Mouse (Mus musculus): ENCODE results near the gene Tmem198.

Gene Tmem198

DNA sequence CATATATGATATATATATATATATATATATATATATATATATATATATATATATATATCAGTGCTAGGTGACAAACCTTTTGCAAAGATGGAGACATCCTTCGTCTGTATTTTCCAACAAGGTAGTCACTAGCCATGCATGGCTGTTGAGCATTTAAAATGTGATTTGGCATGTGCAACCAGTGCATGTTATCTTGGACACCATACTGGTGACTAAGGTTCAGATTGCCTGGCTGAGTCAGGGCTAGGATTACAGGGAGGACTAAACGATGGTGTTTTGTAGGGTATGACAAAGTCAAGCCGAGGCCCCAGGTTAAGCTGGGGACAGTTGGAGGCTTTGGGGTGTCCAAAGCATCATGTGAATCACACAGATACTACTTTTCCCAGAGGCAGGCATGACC is 23.9 kb upstream of the Tmem198 start:
- no peak for DNase-seq (ENCODE audit: extremely low spot score, low read depth, low spot score)

DNA sequence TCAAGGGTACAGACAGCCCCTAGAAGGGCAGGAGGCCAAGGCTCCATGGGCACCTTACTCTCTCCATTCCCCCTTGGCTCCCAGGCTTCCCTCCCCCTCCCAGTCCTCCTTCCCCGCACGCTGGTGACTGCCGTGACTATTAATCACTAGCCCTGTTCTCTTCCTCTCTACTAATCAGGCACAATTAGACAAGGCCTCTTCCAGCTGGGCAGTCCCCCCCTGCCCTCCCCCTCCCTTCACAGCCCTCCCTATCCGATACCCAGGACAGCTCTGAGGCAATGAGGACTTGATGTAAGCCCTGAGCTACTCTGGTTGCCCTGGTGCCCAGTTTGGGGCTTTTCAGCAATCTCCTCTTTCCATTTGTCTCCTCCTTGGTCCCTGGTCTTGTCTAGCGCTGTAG is 23.4 kb upstream of the Tmem198 start:
- no peak for DNase-seq (ENCODE audit: extremely low spot score, low read depth, low spot score)

DNA sequence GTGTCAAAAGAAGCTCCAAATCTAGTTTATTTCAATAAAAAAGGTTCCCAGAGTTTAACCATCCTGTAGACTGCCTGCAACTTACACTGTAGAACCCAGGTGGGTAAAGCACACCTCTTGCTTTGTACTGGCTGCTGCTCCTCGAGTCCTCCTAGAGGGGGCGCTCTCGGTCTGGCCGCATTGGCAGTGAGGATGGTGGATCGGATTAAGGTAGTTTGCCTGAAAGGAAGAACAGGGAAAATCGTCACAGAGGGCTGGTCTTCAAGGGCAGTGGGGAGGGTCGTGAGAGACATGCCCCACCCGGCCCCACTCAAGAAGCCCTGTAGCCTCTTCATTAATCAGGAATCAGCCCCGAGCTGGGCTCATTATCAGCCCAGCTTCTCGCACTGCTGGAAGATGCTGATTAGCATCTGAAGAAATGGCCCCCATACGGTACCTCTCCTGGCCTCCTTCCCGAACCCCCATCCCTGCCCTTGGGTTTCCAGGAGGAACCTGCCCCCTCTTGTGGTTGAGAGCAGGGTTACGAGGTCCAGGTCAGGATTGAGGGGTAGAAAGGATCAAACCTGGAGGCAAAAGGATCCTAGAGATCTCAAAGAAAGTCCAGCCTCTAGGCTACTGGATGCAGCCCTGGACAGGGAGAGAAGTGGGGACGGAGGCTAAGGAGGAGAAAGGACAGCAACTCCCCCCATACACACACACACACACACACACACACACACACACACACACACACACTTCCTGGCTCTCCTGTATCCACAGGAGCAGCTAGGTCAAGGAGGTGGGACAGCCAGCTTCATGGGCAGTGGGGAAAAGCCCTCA is 22.4 kb upstream of the Tmem198 start:
- DNase-seq (ENCODE audit: extremely low spot score, low read depth, low spot score) = no peak

DNA sequence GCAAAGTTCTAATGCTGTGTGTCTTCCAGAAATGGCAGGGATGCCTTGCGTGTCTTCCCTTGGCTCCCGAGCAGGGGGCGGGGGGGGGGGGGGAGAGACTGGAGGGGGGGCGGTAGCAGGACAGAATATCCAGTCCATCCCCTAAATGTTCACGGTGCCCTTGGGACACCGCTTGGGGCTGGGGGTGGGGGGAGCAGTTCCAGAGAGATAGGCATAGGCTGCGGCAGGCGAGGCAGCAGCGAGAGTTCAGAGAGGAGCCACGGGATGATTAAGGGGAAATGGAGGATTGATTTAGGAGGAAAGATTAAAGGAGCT is 21.7 kb upstream of the Tmem198 start:
- DNase-seq (ENCODE audit: extremely low spot score, low read depth, low spot score) = no peak

DNA sequence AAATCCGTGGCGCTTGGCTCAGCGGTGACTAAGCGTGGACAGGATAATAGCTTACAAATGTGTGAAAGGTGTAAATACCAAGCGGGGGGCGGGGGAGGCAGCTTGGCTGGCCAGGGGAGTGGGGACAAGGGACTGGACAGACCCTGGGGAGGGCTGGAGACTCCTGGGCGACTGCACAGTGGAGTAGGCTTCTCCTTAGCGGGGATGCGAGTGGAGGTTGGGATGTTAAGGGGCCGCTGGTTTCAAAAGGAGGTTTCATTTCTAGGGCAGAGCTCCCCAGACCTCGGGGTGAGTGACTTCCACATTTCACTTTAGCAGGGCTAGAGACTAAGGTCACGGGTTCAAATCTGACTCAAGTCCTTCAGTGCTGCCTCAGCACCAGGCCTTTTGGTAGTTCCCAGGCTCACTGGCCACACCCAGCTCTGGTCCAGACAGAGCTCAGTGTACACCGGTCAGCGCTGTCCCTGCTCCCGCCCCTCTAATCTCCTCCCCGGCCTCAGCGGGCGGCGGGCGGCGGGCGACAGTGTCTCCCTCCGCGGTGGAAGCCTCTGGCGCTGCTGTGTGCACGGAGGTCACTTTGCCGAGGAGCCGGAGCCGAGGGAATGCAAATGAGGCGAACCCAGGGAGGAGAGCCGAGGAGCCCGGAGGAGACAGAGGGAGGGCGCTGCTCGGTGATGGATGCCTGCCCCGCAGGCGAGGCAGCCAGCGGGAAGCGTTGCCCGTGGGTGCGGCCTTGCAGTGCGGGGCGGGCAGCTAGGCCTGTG is 21.1 kb upstream of the Tmem198 start:
- DNase-seq (ENCODE audit: extremely low spot score, low read depth, low spot score) = no peak

DNA sequence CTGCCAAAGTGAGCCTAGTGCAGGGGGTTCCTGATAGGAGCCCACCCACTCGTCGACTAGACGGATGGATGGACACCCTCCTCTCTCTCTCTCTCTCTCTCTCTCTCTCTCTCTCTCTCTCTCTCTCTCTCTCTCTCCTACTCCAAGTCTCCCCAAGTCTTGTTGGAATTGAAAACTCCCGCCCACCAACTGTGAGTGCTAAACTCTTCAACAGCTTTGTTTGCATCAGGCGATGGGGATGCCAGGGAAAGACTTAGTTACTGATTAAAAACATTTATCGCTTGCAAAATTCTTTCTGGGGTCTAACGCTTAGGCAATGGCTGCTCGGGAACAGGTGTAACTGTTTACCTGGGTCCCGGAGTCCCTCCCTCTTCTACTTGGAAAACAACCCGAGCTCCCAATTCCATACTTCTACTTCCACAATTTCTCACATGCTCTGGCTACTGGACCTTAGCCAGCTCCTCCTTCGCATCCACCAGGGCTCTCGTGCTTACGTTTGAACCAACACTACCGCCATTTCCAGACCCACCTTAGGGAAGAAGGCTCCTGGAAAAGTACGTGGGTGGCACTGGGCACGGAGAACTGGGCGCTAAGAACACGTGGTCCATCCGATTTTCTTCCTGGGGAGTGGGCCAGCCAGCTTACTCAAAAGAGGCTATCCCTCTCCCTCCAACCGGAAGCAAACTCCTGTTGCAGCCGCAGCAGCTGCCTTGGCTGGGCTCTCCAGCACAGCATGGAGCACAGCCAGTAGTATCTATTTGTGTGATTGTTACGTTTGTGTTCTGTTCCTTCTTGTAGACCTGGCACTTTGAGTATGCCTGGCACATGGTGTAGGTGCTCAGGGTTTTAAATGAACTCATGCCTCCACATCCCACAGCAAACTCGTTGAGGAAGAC is 20.3 kb upstream of the Tmem198 start:
- no peak for DNase-seq (ENCODE audit: extremely low spot score, low read depth, low spot score)

DNA sequence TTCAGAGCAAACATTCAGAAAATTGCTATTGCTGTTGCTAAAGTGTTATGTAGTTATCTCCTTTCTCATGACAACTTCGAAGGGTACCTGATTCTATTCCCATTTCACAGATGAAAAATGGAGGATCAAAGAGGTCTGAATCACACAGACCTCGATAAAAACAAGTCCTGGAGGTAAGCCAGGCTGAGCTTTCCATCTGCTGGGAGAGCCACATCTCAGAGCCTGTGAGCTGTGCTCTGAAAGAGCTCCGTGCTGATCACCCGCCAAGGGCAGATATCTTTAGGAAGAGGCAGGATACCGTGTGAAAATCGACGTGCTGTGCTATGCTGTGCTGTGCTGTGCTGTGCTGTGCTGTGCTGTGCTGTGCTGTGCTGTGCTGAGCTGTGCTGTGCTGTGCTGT is 19.0 kb upstream of the Tmem198 start:
- DNase-seq (ENCODE audit: extremely low spot score, low read depth, low spot score) = no peak

DNA sequence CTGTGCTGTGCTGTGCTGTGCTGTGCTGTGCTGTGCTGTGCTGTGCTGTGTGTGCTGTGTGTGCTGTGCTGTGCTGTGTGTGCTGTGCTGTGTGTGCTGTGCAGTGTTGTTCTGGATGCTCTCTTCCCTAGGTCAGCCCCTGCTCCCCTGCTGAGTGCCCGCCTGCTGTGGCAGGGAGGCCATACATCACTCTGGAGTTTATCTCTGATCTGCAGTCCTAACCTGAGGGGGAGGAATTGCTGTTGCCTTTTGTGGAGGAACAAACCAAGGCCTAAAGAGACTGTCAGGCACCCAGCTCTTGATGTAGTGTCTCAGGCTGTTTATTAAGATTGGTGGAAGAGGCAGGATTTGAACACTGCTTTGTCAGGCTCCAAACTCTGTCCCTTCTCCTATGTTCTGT is 16.7 kb upstream of the Tmem198 start:
- DNase-seq (ENCODE audit: extremely low spot score, low read depth, low spot score) = no peak

DNA sequence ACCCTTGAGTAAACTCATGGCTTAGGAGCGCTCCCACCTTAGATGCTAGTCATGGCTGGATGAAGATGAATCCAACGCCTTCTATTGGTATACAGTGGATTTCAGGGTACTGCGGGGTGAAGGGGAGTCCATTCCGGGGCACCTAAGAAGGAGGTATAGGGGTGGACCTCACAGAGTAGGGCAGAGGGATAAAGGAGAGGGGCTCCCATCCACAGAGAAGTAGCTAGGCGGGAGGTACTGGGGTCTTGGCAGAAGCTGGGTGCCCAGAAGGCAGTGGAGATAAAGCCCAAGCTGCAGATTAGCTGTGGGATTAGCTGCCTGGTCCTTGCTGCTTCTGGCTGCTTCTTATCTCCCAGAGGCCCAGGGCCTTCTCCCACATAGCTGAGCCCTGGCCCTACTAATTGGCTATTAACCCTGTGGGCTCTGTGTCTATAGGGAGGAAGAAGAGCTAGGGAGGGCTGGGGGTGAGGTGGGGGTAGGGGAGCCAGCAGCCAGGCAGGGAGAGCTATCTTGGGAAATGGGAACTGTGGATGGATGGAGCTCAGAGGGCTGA is 15.6 kb upstream of the Tmem198 start:
- DNase-seq (ENCODE audit: extremely low spot score, low read depth, low spot score) = no peak

DNA sequence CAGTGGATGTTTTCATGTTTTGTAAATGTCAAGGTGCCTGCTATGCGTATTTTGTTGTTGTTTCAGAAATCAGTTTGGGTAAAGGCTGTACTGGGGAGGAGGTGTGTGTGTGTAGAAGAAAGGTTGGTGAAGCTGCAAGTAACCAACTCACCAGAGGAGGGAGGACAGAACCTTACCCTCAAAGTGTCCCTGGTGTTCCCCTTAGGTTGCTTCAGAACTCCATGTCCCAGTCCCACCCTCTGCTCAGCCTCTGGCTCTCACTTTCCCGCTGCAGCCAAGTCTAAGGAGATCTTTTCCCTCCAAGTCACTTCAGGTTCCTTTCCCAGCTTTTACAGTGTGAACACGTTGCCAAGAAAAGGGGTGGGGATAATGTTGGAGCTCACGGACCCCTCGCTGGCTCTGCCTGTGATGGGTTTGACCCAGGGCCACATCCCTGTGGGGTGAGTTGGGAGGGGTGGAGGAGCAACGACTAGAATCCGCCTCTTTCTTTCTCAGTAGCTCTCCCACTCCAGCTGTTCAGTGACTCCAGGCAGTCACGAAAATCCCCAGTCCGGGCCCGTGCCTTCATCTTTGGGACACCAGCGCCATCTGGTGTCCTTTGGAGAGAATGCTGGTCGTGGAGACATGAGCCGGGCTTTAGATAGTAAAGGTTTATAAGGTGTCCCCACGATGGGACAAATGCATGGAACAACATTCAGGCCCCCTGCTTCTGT is 12.0 kb upstream of the Tmem198 start:
- DNase-seq (ENCODE audit: extremely low spot score, low read depth, low spot score) = peak; percentile 87

DNA sequence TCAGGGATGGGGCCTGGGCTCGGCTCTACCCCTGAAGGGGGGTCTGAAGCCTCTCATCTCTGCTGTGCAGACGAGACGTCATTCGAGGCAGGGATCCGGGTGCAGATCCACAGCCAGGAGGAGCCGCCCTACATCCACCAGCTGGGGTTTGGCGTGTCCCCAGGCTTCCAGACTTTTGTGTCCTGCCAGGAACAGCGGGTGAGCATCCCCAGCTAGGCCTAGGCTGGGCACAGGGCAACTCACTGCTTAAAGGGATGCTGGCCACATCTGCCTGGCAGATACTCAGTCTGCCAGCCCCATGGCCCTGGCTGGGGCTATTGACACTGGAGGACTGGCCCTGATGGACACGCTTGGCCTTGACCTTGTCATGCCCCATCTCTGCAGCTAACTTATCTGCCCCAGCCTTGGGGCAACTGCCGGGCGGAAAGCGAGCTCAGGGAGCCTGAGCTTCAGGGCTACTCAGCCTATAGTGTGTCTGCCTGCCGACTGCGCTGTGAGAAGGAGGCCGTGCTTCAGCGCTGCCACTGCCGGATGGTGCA is 10.0 kb upstream of the Tmem198 start:
- DNase-seq (ENCODE audit: extremely low spot score, low read depth, low spot score) = no peak

DNA sequence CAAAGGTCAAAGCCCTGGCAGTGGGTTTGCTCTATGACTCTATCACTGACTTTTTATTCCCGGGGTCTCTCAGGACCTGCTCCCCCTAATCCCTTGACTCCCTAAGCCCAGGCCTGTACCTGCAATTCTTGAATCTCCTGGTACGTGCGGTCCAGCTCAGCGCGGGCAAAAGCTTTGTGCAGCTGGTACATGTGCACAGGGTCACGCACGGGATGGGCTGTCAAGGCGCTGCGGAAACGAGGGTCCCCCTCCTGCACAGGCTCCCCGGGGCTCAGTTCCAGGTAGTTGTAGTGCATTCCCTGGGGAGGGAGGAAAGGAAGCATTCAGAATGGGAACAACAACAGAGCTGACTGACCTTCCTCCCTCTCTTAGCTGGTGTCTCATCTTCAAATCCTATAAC is 2.9 kb upstream of the Tmem198 start:
- no peak for DNase-seq (ENCODE audit: extremely low spot score, low read depth, low spot score)

DNA sequence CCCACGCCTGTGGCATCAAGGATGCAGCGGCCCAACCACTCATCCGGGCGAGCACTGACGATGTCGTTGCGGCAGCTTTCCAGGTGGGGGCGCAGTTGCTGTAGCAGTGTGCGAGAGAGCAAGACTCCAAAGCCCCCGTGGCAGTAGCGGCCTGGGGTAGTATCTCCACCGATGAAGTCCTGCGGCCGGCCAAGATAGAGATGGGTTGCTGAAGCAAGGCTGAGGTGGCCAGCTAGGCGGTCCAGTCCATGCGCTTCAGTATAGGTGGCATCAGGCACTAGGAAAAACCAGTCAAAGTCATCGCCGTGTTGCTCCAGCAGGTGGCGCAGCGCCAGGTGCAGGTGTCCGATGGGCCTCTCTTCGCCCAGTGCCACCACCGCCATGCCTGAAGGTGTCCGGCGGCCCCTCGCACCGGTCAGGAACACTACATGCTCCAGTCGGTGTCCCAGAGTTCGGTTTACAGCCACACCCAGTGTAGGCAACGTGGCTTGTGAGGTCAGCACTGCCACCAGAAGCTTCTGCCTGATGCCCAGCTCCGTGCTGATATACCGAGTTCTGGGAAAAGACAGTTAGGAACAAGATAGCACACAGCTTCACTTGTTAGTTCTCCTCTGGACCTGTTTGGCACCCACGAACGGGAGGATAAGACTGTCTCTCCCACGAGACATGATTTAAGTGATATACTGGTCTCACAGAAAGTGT is 1.9 kb upstream of the Tmem198 start:
- DNase-seq (ENCODE audit: extremely low spot score, low read depth, low spot score) = no peak

DNA sequence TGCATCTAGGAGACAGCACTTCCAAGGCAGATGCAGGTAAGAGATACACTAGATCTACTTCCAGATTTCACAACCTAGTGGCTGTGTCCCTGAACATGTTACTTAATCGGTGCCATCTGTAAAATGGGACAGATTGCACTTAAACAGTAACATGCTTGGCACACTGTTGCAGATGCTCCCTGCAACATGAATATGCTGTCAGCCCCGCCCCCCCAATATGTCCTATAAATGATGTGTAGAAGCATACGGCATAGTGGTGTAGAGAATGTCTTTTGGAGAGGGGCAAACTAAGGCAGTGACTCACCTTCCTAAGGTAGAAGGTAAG is 1.4 kb upstream of the Tmem198 start:
- DNase-seq (ENCODE audit: extremely low spot score, low read depth, low spot score) = no peak

DNA sequence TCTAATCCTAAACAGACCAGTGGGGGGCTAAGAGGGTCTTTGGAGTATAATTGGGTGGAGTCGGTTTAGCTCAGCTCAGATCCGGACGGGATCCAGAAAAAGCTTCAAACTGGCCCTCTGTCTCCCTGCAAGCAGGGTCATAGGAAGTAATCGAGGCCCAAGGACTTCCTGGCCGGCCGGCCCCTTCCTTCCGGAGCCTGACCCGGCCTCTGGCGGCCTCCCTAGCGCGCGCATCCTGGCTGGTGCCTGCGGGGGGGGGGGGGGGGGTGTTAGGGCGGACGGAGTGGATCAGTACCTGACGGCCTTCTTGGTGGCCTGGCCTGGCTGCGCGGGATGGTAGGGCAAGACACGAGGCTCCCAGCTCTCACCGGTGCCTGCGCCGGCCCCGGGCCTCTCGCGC is 835 bp upstream of the Tmem198 start:
- no peak for DNase-seq (ENCODE audit: extremely low spot score, low read depth, low spot score)

DNA sequence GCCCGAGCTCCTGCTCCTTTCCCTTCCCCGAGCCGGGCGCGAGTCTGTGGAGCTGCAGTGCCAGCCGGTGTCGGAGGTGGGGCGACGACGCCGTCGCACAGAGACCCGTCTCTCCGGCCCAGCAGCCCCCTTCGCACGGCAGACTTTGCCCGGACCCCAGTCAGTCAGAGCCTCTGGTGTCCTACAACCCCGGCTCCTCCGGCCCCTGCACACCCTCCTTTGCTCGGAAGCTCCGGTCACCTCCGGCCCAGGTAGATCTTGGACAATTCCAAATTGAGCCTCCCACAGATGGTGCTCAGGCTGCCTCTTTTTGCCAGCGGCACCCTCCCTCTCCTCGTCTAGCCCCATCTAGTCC is 280 bp downstream of the Tmem198 start:
- DNase-seq (ENCODE audit: extremely low spot score, low read depth, low spot score) = no peak

DNA sequence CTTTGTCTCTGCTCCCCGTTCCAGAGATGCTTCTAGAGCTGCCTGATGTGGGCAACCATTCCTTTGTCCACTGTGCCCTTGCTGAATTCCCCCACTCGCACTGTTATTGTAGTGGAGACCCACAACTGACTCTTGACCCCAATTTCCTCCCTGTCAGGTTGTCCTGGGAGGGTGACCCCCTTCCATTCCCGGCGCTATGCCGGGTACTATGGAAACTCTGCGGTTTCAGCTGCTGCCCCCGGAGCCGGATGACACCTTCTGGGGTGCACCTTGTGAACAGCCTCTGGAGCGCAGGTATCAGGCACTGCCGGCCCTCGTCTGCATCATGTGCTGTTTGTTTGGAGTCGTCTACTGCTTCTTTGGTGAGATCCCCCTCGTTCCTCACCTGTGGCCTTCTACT is 704 bp downstream of the Tmem198 start:
- no peak for DNase-seq (ENCODE audit: extremely low spot score, low read depth, low spot score)

DNA sequence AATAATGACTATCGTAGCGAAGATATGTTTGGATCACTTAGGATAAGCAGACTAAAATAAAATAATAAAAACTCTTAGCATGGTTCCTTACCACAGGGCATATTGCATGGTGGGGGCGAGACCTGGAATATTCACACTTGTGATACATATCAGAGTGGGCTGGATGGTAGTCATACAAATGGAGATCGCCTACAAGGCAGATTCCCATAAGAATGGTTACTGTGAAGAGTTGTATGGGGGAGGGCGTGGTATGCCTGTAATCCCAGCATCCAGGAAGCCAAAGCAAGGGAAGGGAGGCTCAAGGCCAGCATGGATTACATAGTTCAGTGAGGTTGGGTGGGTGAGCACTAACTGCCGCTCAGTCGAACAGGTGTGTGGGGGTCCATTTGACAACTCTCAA is 1.4 kb downstream of the Tmem198 start:
- no peak for DNase-seq (ENCODE audit: extremely low spot score, low read depth, low spot score)

DNA sequence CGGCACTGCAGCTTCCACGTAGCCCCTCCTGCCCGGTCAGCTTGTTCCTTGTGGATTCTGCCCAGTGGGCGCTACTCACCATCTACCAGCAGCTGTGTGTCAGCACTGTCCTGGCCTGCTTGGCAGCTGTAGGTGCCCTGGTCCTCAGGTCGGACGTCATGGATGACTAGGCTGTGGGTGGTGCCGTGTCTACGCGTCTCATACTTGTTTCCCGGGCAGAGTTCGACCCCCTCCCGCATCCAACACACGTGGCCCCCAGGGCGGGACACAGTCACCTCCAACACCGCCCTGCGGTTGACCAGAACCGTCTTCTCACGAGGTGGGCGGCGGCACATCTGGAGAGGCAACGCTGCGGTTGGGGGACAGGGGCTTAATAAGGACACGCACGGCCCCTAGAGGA is 7.2 kb downstream of the Tmem198 start:
- no peak for DNase-seq (ENCODE audit: extremely low spot score, low read depth, low spot score)

DNA sequence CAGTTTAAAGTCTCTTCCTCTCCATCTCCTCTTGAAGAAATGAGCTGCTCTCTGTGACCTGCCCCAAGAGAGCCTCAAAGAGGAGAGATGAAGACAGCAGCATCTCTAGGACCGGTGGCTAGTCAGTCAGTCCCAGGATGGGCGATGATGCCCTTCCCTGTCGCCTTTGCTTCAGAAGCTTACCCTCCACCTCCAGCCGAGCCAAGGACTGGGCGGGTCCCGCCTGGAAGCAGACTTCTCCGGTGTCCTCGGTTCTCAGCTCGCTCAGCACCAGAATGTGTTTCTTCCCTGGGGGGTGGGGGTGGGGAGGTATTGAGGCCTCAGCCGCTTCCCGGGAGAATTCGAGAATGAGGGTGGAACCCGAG is 7.7 kb downstream of the Tmem198 start:
- DNase-seq (ENCODE audit: extremely low spot score, low read depth, low spot score) = no peak
